Mouse (Mus musculus): ENCODE data around the gene Gm45261. TPM values are rescaled to one million over a fixed set of nuclear protein-coding genes. Genes with fewer than 3 reads are reported as not detected.

Gm45261 gene
- polyA plus RNA-seq, 1 experiment from 2014 or later = not detected

- Histone ChIP-seq H3K4me1 (replicated peaks; ENCODE audit: control insufficient read depth, insufficient read depth, low read length) (no peaks in the 10 kb centered on the region), H3K4me2 (no peak overlapping the region), H3K4me3 (ENCODE audit: low read depth, low read length) (no peak overlapping the region), H3K9me3 (ENCODE audit: control insufficient read depth, low read length) (no peaks in the 10 kb centered on the region), H3K9ac (ENCODE audit: low read depth, low read length) (no peak overlapping the region), H3K27me3 (replicated peaks; ENCODE audit: control insufficient read depth, insufficient read depth, low read length) (no peaks in the 10 kb centered on the region), H3K36me3 (ENCODE audit: control insufficient read depth, insufficient read depth, low read length) (no peaks in the 10 kb centered on the region), H3K27ac (ENCODE audit: low read depth, low read length) (no peak overlapping the region)
- ATAC-seq (replicated peaks; ENCODE audit: low FRiP score) = no peak
- WGBS = 75% methylated on average over 1 of the region's 1 CpGs
- no peak for DNase-seq (ENCODE audit: low spot score)
Measured at GRCm38 (mm10) chr1:80459923-80460322, 1.3 kb downstream of the Gm45261 start.

GRCm38 (mm10) chr1:80459477-80459876 is 1.8 kb downstream of the Gm45261 start:
- H3K27me3 ChIP-seq (replicated peaks; ENCODE audit: control insufficient read depth, insufficient read depth, low read length) = no peaks in the 10 kb centered on the region

GRCm38 (mm10) chr1:80453971-80454370 is 7.3 kb downstream of the Gm45261 start:
- Histone ChIP-seq H3K9me3 (ENCODE audit: control insufficient read depth, low read length) (no peaks in the 10 kb centered on the region), H3K27ac (ENCODE audit: low read depth, low read length) (no peak overlapping the region), H3K4me3 (ENCODE audit: low read depth, low read length) (no peak overlapping the region), H3K9ac (ENCODE audit: low read depth, low read length) (no peak overlapping the region), H3K4me2 (no peak overlapping the region), H3K4me1 (replicated peaks; ENCODE audit: control insufficient read depth, insufficient read depth, low read length) (no peaks in the 10 kb centered on the region), H3K36me3 (ENCODE audit: control insufficient read depth, insufficient read depth, low read length) (no peaks in the 10 kb centered on the region), H3K27me3 (replicated peaks; ENCODE audit: control insufficient read depth, insufficient read depth, low read length) (no peaks in the 10 kb centered on the region)
- DNase-seq (ENCODE audit: low spot score) (no peak), ATAC-seq (replicated peaks; ENCODE audit: low FRiP score) (no peak)
- 59% methylated on average over 2 of the region's 2 CpGs for WGBS

More at GRCm38 (mm10) chr1:80459477-80459876, 1.8 kb downstream of the Gm45261 start:
- H3K9me3 ChIP-seq (ENCODE audit: control insufficient read depth, low read length) = no peaks in the 10 kb centered on the region
- no peaks in the 10 kb centered on the region for H3K4me1 ChIP-seq (replicated peaks; ENCODE audit: control insufficient read depth, insufficient read depth, low read length)
- no peak overlapping the region for H3K27ac ChIP-seq (ENCODE audit: low read depth, low read length)
- H3K4me2 ChIP-seq = no peak overlapping the region
- no peak overlapping the region for H3K4me3 ChIP-seq (ENCODE audit: low read depth, low read length)
- no peak overlapping the region for H3K9ac ChIP-seq (ENCODE audit: low read depth, low read length)
- DNase-seq (ENCODE audit: low spot score) (no peak), ATAC-seq (replicated peaks; ENCODE audit: low FRiP score) (no peak)
- H3K36me3 ChIP-seq (ENCODE audit: control insufficient read depth, insufficient read depth, low read length) = no peaks in the 10 kb centered on the region

- ATAC-seq (replicated peaks; ENCODE audit: low FRiP score) (no peak), DNase-seq (ENCODE audit: low spot score) (no peak)
- no peak overlapping the region for H3K27ac ChIP-seq (ENCODE audit: low read depth, low read length)
- H3K36me3 ChIP-seq (ENCODE audit: control insufficient read depth, insufficient read depth, low read length) = no peaks in the 10 kb centered on the region
- no peaks in the 10 kb centered on the region for H3K9me3 ChIP-seq (ENCODE audit: control insufficient read depth, low read length)
- H3K4me3 ChIP-seq (ENCODE audit: low read depth, low read length) = no peak overlapping the region
- H3K27me3 ChIP-seq (replicated peaks; ENCODE audit: control insufficient read depth, insufficient read depth, low read length) = no peaks in the 10 kb centered on the region
- no peak overlapping the region for H3K4me2 ChIP-seq
- 57% methylated on average over 1 of the region's 1 CpGs for WGBS
- no peak overlapping the region for H3K9ac ChIP-seq (ENCODE audit: low read depth, low read length)
- H3K4me1 ChIP-seq (replicated peaks; ENCODE audit: control insufficient read depth, insufficient read depth, low read length) = no peaks in the 10 kb centered on the region
Measured at GRCm38 (mm10) chr1:80451914-80452549, 9.2 kb downstream of the Gm45261 start.

GRCm38 (mm10) chr1:80447554-80447953 is 13.7 kb downstream of the Gm45261 start:
- Histone ChIP-seq H3K9me3 (ENCODE audit: control insufficient read depth, low read length) (no peaks in the 10 kb centered on the region), H3K4me2 (no peak overlapping the region), H3K9ac (ENCODE audit: low read depth, low read length) (no peak overlapping the region), H3K36me3 (ENCODE audit: control insufficient read depth, insufficient read depth, low read length) (no peaks in the 10 kb centered on the region), H3K4me1 (replicated peaks; ENCODE audit: control insufficient read depth, insufficient read depth, low read length) (no peaks in the 10 kb centered on the region), H3K27me3 (replicated peaks; ENCODE audit: control insufficient read depth, insufficient read depth, low read length) (no peaks in the 10 kb centered on the region), H3K27ac (ENCODE audit: low read depth, low read length) (no peak overlapping the region), H3K4me3 (ENCODE audit: low read depth, low read length) (no peak overlapping the region)
- no peak; the same call in 1 of the 2 replicates for ATAC-seq (replicated peaks; ENCODE audit: low FRiP score)
- no peak for DNase-seq (ENCODE audit: low spot score)
- 22% methylated on average over 1 of the region's 1 CpGs for WGBS

- WGBS = 69% methylated on average over 2 of the region's 2 CpGs
- no peaks in the 10 kb centered on the region for H3K27me3 ChIP-seq (replicated peaks; ENCODE audit: control insufficient read depth, insufficient read depth, low read length)
- no peak overlapping the region for H3K27ac ChIP-seq (ENCODE audit: low read depth, low read length)
- DNase-seq (ENCODE audit: low spot score) = no peak
- no peak overlapping the region for H3K4me2 ChIP-seq
- no peaks in the 10 kb centered on the region for H3K4me1 ChIP-seq (replicated peaks; ENCODE audit: control insufficient read depth, insufficient read depth, low read length)
- no peak overlapping the region for H3K9ac ChIP-seq (ENCODE audit: low read depth, low read length)
- H3K4me3 ChIP-seq (ENCODE audit: low read depth, low read length) = no peak overlapping the region
- no peak for ATAC-seq (replicated peaks; ENCODE audit: low FRiP score)
- H3K36me3 ChIP-seq (ENCODE audit: control insufficient read depth, insufficient read depth, low read length) = no peaks in the 10 kb centered on the region
- no peaks in the 10 kb centered on the region for H3K9me3 ChIP-seq (ENCODE audit: control insufficient read depth, low read length)
Measured at GRCm38 (mm10) chr1:80440911-80441310, 20.3 kb downstream of the Gm45261 start.

- H3K36me3 ChIP-seq (ENCODE audit: control insufficient read depth, insufficient read depth, low read length) = no peaks in the 10 kb centered on the region
- H3K27ac ChIP-seq (ENCODE audit: low read depth, low read length) = no peak overlapping the region
- H3K4me2 ChIP-seq = no peak overlapping the region
- H3K4me1 ChIP-seq (replicated peaks; ENCODE audit: control insufficient read depth, insufficient read depth, low read length) = no peaks in the 10 kb centered on the region
- no peaks in the 10 kb centered on the region for H3K9me3 ChIP-seq (ENCODE audit: control insufficient read depth, low read length)
- no peaks in the 10 kb centered on the region for H3K27me3 ChIP-seq (replicated peaks; ENCODE audit: control insufficient read depth, insufficient read depth, low read length)
- ATAC-seq (replicated peaks; ENCODE audit: low FRiP score) (no peak), DNase-seq (ENCODE audit: low spot score) (no peak)
- no peak overlapping the region for H3K9ac ChIP-seq (ENCODE audit: low read depth, low read length)
- H3K4me3 ChIP-seq (ENCODE audit: low read depth, low read length) = no peak overlapping the region
- 66% methylated on average over 2 of the region's 2 CpGs for WGBS
Measured at GRCm38 (mm10) chr1:80438506-80438905, 22.7 kb downstream of the Gm45261 start.

GRCm38 (mm10) chr1:80427946-80428345 is 33.3 kb downstream of the Gm45261 start:
- H3K4me3 ChIP-seq (ENCODE audit: low read depth, low read length) = no peak overlapping the region
- H3K9ac ChIP-seq (ENCODE audit: low read depth, low read length) = no peak overlapping the region
- H3K27me3 ChIP-seq (replicated peaks; ENCODE audit: control insufficient read depth, insufficient read depth, low read length) = no peaks in the 10 kb centered on the region
- ATAC-seq (replicated peaks; ENCODE audit: low FRiP score) (peak; percentile 71), DNase-seq (ENCODE audit: low spot score) (no peak)
- H3K4me2 ChIP-seq = no peak overlapping the region
- no peak overlapping the region for H3K27ac ChIP-seq (ENCODE audit: low read depth, low read length)
- 47% methylated on average over 1 of the region's 1 CpGs for WGBS
- no peaks in the 10 kb centered on the region for H3K4me1 ChIP-seq (replicated peaks; ENCODE audit: control insufficient read depth, insufficient read depth, low read length)
- no peaks in the 10 kb centered on the region for H3K9me3 ChIP-seq (ENCODE audit: control insufficient read depth, low read length)
- no peaks in the 10 kb centered on the region for H3K36me3 ChIP-seq (ENCODE audit: control insufficient read depth, insufficient read depth, low read length)

GRCm38 (mm10) chr1:80427425-80427824 is 33.8 kb downstream of the Gm45261 start:
- ATAC-seq (replicated peaks; ENCODE audit: low FRiP score) (no peak), DNase-seq (ENCODE audit: low spot score) (no peak)
- H3K36me3 ChIP-seq (ENCODE audit: control insufficient read depth, insufficient read depth, low read length) = no peaks in the 10 kb centered on the region
- H3K4me1 ChIP-seq (replicated peaks; ENCODE audit: control insufficient read depth, insufficient read depth, low read length) = no peaks in the 10 kb centered on the region
- WGBS = 69% methylated on average over 1 of the region's 1 CpGs
- no peaks in the 10 kb centered on the region for H3K27me3 ChIP-seq (replicated peaks; ENCODE audit: control insufficient read depth, insufficient read depth, low read length)
- H3K27ac ChIP-seq (ENCODE audit: low read depth, low read length) = no peak overlapping the region
- no peak overlapping the region for H3K4me2 ChIP-seq
- H3K9ac ChIP-seq (ENCODE audit: low read depth, low read length) = no peak overlapping the region
- H3K4me3 ChIP-seq (ENCODE audit: low read depth, low read length) = no peak overlapping the region
- H3K9me3 ChIP-seq (ENCODE audit: control insufficient read depth, low read length) = no peaks in the 10 kb centered on the region
